Mouse (Mus musculus): Measurements from ENCODE around the gene Rabggta.

- TF ChIP-seq GATA1 (IDR thresholded peaks at IDR 0.05; ENCODE audit: borderline replicate concordance, low read length) = no peak
- no peak for TF ChIP-seq FLI1 (IDR thresholded peaks at IDR 0.05; ENCODE audit: low read length)
Observed at GRCm38 (mm10) chr14:55671486-55671832, 50.6 kb downstream of the Rabggta start.
